Mouse (Mus musculus) urinary bladder, postnatal 10 days (tissue): ENCODE data around the gene Vat1l.

Source experiments
- DNase-seq: peaks from one replicate; pipeline ENCODE4 v3.0.0; 2022; ENCODE audit warnings: low spot score

The Vat1l gene

DNA sequence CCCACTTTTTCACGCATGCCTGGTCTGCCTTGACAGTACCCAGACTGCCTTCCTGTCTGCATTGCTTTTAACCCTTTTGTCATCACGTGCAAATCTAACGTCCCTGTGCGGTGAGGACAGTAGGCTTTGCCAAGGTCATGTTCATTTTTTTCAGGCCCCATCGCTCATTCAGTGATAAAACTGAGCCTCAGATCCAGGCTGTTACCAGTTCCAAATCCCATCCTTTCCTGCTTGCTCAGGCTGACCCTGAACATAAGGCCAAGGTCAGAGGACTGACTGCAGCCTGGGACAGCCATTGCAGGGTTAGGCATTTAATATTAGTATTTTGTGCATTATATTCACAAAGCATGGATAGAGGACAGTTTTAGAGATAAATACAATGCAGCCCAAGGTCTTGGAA is 192.9 kb downstream of the Vat1l start:
- DNase-seq, result no peak

DNA sequence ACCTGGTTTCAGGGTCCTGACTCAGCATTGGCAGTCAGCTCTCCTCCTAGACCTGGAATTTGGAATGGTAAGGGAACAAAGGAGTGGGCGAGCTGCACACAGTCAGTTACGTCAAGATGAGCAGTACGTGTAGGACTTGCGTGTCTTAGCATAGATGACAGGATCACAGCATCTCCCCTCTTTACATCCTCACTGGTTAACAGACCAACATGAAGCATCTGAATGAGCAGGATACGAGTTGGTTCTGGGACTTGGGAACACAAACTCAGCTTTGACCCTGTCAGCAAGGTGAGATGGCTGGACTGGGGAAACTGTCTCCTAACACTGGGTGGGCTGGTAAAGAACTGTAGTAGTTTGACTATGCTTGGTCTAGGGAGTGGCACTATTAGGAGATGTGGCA is 193.9 kb downstream of the Vat1l start:
- no peak for DNase-seq

DNA sequence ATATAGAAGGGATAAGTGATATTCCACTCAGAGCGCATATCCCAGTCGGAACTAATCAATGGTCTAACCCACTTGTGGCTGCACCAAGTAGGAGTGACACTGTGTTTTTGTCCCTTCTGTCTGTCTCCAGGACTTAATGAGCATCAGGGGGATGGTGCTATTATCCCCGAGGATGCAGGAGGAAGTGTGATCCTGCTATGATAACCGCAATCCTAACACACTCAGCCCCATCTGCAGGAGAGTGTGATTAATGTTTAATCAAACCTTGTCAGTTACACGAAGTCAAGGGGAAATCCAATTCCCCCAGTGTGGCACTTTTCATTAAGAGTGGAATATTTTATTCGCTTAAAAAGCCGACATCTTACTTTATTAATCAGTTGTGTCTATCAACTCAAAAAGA is 196.3 kb downstream of the Vat1l start:
- no peak for DNase-seq

- no peak for DNase-seq
These were observed 206.0 kb downstream of the Vat1l start for GRCm38 (mm10) chr8:114411421-114411820.

GRCm38 (mm10) chr8:114417786-114418185 is 212.4 kb downstream of the Vat1l start, which contains the start of gene Clec3a:
Gene Clec3a (plus strand): TSS chr8:114418086.
- DNase-seq, result no peak

DNA sequence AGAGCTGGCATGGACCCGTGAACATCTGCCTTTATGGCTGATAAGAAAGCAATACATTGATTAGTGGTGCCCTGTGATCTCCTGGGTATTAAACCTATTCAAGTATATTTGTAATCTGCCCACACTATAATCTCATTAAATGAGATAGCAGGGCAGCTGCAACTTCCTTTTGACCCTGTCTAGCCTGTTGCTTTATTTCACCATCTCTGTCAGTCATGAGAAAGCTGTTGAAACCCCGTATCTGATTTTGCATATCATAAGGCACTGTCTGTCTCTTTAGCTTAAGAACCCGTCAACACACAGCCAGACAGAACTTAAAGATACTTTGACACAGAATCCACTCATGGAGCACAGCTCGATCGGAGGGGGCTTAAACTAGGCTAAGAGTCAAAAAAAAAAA is 213.1 kb downstream of the Vat1l start:
- DNase-seq, result no peak

DNA sequence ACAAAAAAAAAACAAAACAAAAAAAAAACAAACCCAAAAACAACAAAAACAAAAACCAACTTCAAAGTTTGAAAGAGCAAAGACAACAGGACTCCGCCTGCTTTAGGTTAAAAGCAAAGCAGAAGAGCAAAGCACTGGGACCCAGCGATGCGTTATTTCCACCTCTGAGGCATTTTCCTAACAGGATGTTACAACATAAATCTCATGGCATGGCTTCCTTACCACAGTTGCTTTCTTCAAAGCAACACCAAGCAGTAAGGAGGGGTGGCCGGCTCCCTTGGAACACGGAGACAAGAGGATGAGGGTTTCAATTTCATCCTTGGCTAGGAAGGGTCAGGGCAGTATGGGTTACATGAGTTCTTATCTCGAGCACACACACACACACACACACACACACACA is 213.5 kb downstream of the Vat1l start:
- no peak for DNase-seq

- DNase-seq, result no peak
These were observed 216.1 kb downstream of the Vat1l start for GRCm38 (mm10) chr8:114421544-114421943.
